Mouse (Mus musculus) testis, postnatal 10 days (tissue): ENCODE measurements around the gene Cdc37l1.

Experiments
- DNase-seq: peaks from one replicate; pipeline ENCODE4 v3.0.0; 2021; ENCODE audit warnings: low spot score

The Cdc37l1 gene

DNA sequence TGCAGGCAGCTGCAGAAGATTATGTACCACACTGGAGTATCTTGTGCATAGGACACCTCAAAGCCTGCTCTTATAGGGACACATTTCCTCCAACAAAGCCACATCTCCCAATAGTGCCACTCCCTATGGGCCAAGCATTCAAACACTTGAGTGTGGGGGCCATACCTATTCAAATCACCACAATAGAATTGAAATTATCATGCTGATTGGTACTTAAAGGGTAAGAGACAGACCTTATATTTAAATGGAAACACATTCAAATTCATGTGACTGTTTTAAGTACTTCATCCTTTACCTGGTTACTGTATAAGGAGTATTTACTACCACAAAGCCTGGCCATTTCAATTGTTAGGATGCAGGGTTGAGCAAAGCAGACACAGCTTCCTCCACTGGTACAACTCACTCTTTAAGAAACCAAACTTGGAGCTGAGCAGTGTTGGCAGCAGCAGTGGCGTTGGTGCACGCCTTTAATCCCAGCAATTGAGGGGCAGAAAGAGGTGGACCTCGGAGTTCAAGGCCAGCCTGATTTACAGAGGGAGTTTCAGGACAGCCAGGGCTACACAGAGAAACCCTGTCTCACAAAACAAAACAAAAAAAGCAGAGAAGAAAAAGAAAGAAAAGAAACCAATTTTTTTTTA lies 18.0 kb downstream of the Cdc37l1 start:
- DNase-seq = no peak

GRCm38 (mm10) chr19:29009046-29009445 lies 18.9 kb downstream of the Cdc37l1 start:
- DNase-seq = no peak

- DNase-seq = no peak
Observed at GRCm38 (mm10) chr19:29011355-29011990, 21.3 kb downstream of the Cdc37l1 start.

DNA sequence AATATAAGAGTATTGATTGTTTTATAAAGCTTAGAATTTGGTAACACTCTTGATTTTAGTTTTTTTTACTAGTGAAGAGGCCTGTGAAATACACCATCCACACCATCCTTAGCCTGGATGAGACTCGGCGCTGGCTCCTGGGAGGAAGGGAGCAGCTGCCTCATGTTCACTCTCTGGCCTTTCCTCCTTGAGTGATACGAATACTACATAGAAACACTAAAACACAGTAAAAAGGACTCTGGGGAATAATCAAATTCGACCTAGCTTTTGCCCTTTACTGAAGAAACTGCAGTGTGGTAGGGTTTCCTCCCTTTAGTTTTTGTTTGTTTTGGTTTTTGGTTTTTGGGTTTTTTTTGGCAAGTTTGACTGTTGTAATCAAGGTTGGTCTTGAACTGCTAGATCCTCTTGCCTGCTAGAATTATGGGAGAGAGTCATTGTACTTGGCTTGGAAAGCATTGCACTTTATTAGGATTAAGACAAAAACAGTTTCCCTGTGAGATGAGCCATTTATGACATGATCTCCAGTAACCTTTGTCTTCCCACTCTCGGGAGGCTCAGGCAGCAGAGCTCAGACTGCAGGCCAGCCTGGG lies 24.4 kb downstream of the Cdc37l1 start:
- DNase-seq = peak; percentile 38

DNA sequence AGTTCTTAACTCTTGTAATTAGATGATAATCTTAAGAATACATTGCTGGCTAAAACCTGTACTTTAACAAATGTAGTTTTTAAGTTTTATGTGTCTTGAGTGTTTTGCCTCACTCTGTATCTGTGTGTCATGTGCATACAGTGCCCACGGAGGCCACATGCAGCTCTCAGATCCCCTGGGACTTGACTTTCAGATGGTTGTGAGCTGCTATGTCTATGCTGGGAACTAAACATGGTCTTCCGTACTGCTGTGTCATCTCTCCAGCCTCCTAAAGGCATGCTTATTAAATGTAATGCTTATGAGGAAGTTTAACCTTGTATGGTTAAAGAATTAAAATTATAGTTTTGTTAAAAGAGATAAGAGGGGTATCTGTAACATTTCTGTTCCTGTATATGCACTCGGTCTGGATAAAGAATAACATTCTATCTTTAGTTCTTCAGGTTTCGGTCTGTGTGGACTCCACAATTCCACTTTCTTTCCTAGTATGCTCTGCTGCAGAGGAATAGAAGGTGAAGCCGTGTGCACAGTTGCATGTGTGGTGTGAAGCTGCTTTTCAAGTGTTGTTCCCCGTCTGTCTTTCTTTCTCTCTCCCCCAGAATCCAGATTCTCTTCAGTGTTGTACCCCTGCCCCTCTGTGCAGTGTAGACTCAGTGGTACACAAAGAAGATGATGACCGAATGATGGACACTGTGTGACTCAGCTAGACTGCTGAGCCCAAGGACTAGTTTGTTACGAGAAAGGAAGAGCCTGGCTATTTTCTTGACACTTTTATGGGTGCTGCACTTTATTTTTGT lies 25.5 kb downstream of the Cdc37l1 start:
- peak; percentile 27 for DNase-seq

DNA sequence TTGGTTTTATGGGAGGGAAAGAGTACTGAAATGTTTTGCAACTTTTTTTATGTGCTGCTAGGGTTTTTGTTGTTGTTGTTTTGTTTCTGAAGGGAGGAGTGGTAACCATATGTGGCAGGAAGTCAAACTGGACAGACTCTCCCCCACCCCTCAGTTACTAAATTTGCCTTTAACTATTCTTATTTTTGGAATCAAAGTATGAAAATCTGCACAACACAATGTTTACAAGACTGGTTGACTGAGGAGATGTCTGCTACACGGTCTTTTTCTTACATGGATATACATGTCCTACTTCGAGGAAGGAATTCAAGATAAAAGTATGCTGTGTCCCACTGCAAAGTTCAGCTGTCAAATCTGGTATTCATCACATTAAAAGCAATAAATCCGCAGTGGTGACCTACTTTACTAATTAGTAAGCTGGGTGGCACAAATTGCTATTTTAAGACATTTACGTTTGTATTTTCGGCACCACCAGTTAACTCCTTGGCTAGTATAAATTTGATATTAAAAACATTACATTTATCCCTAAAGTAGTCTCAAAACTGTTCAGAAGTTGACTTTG lies 26.1 kb downstream of the Cdc37l1 start:
- peak; percentile 1 for DNase-seq

- DNase-seq = peak; percentile 37
Observed at GRCm38 (mm10) chr19:29016786-29017185, 26.6 kb downstream of the Cdc37l1 start.

- peak; percentile 39 for DNase-seq
Observed at GRCm38 (mm10) chr19:29019647-29020046, 29.5 kb downstream of the Cdc37l1 start.

- DNase-seq = peak; percentile 31
Observed at GRCm38 (mm10) chr19:29021754-29022345, 31.7 kb downstream of the Cdc37l1 start.

DNA sequence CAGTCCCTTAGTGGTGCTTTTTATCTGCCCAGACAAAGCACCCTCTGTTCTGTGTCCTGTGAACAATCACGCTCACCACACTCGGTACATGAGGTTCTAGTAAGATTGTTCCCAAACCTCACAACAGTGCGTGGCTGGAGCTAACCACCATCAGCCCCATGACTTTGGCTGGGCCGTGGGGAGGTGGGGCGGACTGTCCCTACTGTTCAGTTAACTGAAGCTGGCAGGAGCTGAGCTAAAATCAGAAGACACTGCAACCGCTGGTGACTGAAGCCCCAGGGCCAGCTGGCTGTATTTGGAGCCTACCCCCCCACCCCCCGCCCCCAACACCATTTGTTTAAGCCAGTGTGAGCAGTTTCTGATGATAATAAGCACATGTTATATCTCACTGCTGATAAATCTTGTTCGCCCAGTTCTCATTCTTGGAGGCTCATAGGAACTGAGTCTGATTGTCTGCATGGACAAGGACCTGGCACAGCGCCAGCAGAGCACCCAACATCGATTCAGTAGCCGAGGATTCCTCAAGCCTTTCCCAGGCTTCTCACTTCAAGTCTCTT lies 34.3 kb downstream of the Cdc37l1 start:
- peak; percentile 79 for DNase-seq

DNA sequence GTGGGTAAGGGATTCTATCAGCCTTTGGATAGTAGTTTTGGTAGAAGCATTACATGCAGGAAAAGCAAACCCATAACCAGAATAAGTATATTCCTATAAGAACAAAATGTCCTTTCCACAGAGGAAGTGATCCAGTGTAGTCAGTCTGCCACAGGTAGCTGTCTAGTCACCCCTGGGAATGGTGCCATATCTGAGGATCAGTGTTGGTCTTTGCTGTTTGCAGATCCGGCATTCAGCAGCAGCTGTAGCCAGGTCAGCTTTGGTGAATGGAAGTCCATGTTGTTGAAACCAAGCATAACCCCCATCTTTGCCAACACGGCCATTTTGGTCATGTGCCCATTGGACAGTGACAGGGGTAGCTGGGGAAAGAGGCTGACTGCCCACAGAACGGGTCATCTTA lies 41.6 kb downstream of the Cdc37l1 start:
- DNase-seq = no peak

DNA sequence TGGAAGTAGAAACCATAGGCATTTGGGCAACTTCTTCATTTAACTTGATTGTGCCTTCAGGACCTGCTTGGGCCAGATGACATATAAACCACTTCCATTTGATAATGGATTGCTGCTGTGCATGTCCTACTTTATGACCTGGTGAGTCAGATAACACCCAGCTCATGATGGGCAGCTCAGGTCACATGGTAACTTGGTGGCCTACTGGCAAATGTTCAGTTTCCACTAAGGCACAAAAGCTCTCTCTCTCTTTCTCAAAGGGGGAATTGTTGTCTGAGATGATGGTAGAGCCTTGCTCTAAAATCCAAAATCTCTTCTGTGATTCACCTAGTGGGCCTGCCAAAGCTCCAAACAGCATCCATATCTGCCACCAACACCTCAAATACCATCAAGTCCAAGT lies 42.5 kb downstream of the Cdc37l1 start:
- no peak for DNase-seq

DNA sequence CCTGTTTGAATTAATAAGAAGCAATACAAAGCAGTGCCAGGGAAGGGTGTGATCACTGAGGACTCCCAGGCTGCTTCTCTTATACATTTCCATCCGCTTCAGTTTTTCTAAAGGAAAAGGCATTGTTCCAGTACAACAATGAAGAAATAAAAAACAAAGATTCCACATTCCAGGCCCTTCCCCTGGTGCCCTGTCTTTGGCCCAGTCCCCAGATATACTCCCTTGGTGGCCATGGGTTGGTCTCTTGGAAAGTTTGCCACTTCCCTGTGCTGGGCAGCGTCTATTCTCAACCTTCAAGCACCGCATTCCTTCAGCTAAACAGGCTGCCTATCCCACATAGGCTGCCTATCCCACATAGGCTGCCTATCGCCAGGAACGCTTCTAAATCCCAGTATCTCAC lies 46.9 kb downstream of the Cdc37l1 start:
- DNase-seq = no peak

- DNase-seq = no peak
Observed at GRCm38 (mm10) chr19:29037541-29037940, 47.4 kb downstream of the Cdc37l1 start.

DNA sequence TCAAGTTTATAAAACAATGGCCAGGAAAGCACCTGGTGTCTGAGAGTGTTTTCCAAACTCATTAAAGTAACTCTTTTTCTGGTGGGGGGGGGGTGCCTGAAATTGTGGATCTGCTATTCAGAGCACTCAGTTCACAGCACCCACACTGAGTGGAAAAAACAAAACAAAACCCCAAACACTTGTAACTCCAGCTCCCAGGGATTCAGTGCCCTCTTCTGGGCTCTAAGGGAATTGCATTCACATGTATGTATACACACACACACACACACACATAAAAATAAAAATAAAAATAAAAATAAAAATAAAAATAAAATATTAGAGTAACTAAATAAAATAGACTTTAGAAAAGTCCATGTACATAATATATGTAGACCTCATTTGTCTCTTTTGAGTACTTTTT lies 49.2 kb downstream of the Cdc37l1 start:
- DNase-seq = no peak

DNA sequence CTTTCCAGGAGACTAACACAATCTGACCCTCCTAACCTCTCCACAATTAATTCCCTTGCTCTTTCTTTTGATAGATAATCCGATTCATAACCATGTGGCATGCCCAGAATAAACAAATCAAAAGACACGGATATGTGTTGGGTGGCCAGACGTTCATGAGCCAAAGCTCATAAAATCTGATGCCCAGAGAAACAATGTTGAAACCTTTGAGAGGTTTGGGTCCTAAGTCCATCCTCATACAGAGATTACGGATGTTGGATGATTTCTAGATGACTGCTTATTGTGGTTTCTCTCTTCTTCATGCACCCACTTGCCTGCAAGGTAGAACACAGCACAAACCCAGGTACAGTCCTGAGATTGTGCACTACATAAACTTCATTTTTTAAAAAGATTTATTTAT lies 50.1 kb downstream of the Cdc37l1 start:
- no peak for DNase-seq

DNA sequence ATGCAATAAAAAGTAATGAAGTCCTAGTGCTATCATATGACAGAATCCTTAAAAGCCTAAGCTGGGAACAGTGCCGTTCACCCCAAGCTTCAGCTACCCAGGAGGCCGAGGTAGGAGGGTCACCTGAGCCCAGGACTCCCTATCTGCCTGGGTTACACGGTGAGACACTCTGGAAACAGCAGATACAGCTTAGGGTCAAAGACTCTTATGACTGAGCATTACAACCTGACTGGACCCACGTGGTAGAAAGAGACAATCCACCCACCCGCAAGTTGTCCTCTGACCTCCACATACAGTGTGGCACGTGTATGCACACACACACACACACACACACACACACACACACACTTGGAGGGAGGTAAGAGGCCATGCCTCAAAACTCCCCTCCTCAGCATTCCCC lies 52.0 kb downstream of the Cdc37l1 start:
- no peak for DNase-seq

- no peak for DNase-seq
Observed at GRCm38 (mm10) chr19:29042647-29043046, 52.5 kb downstream of the Cdc37l1 start.

GRCm38 (mm10) chr19:29044353-29044768 lies 54.2 kb downstream of the Cdc37l1 start:
- DNase-seq = no peak

- no peak for DNase-seq
Observed at GRCm38 (mm10) chr19:29045369-29045768, 55.2 kb downstream of the Cdc37l1 start.

GRCm38 (mm10) chr19:29045956-29046650 lies 56.0 kb downstream of the Cdc37l1 start:
- DNase-seq = no peak
